In the genomic region with DNA sequence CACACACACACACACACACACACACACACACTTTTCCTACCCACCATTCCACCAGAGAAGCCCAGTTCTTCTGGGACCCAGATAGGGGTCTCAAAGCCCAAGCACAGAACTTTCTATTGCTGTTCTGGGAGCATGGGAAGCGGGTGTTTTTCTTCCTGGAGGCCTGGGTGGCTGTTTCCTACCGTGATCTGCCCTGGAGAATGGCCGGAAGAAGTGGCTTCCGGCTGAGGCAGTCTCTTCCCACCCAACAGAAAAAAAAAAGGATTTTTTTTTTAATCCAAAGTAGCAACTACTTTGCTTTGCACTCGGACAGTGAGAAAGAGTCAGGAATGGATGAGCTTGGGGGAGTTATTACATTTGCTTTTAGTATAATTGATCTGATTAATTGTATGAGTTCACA, we compare ENCODE assay signal across 10 mouse cellular contexts. TPM values are rescaled to one million over a fixed set of nuclear protein-coding genes. Genes with fewer than 3 reads are reported as not detected.
DNase-seq lines count a peak whose midpoint lies in the region; ATAC-seq and TF ChIP-seq lines count a peak whose summit lies in the region.
"Had no signal": no experiment of that assay in that cellular context is flagged by ENCODE, and none has a peak within 500 bp of the region (broad histone marks: within the 10 kb centered on the region; RNA-seq: fewer than 3 reads in every experiment).

No protein-coding gene starts in this region.

- no peak overlapping the region for H3K9ac ChIP-seq in kidney, postnatal 0 days (ENCODE audit: low read depth, low read length)

- intact Hi-C loops in heart, postnatal 25 days (cut with DNase I), result no loop called here

- peak overlapping the region; percentile 72 for H3K27ac ChIP-seq in kidney, postnatal 0 days

- peak overlapping the region; percentile 18; the same call in 1 of the 2 replicates for H3K4me2 ChIP-seq in kidney, postnatal 0 days (ENCODE audit: low read length)

- H3K36me3 ChIP-seq in kidney, postnatal 0 days (ENCODE audit: insufficient read depth, low read length), result no peaks in the 10 kb centered on the region

- peak; percentile 98 for DNase-seq in heart, adult 11 months
- DNase-seq in heart, postnatal 25 days (ENCODE audit: low spot score), result no peak
- DNase-seq in heart, adult 8-10 months (ENCODE audit: low spot score), result peak; percentile 57
- peak; percentile 55 for DNase-seq in kidney, postnatal 0 days (ENCODE audit: low spot score)
- peak; percentile 29 for DNase-seq in lung, postnatal 14 days
- DNase-seq in urinary bladder, postnatal 25 days (ENCODE audit: low spot score), result no peak
- no peak for DNase-seq in ovary, postnatal 36 days (ENCODE audit: low spot score)
- DNase-seq in testis, postnatal 10 days (ENCODE audit: low spot score), result no peak
- DNase-seq: retina, postnatal 1 day had no signal

- no peak for ATAC-seq in kidney, postnatal 0 days (replicated peaks; ENCODE audit: low FRiP score, low read depth)
- ATAC-seq: forebrain, embryonic 16.5 days had no signal

- H3K27me3 ChIP-seq in kidney, postnatal 0 days (ENCODE audit: insufficient read depth, low read length), result no peaks in the 10 kb centered on the region

- H3K4me3 ChIP-seq in kidney, postnatal 0 days (replicated peaks; ENCODE audit: low read depth, low read length), result no peak overlapping the region

- peaks cover 24% of the 10 kb centered on the region for H3K4me1 ChIP-seq in kidney, postnatal 0 days (replicated peaks; ENCODE audit: insufficient read depth, low read length)

- no peak for TF ChIP-seq CTCF in kidney, postnatal 0 days (IDR thresholded peaks at IDR 0.05; ENCODE audit: low read depth)

- WGBS in kidney, postnatal 0 days, result 52% methylated on average over 5 of the region's 5 CpGs

- H3K9me3 ChIP-seq in kidney, postnatal 0 days (replicated peaks; ENCODE audit: low read length), result no peaks in the 10 kb centered on the region

RNA-seq across cellular contexts. Expression of a gene that starts 22.3 kb away (rescaled TPM):
- total RNA-seq in heart, postnatal 25 days (2021), result 100 to 1,000 TPM in 1 of 2 experiments, 10 to 100 TPM in 1; 96.9 to 110 TPM
- 100 to 1,000 TPM in 1 of 4 experiments, 10 to 100 TPM in 3; 65.0 to 103 (median 80.0) TPM for total RNA-seq in heart, adult 8-10 months (2022)
- 141 and 160 TPM in 2 replicates for polyA plus RNA-seq in kidney, postnatal 0 days (2015; fragmentation: Nextera tagmentation; extraction: Ambion mirVana)

Comparison
In these comparisons a context has a peak if more than half of its experiments do, and no peak if none do; other contexts are left out.
1. DNase-seq: peak in heart, adult 11 months (single experiment), heart, adult 8-10 months (single experiment), kidney, postnatal 0 days (single experiment) and lung, postnatal 14 days (single experiment); none in heart, postnatal 25 days (single experiment), urinary bladder, postnatal 25 days (single experiment), ovary, postnatal 36 days (single experiment) and testis, postnatal 10 days (single experiment).